Mouse (Mus musculus): Measurements from ENCODE around the gene H2afv. TPM values are rescaled to one million over a fixed set of nuclear protein-coding genes. Genes with fewer than 3 reads are reported as not detected.

The H2afv gene
- polyA plus RNA-seq, 1 experiment from 2014 or later: 1,015 TPM

DNA sequence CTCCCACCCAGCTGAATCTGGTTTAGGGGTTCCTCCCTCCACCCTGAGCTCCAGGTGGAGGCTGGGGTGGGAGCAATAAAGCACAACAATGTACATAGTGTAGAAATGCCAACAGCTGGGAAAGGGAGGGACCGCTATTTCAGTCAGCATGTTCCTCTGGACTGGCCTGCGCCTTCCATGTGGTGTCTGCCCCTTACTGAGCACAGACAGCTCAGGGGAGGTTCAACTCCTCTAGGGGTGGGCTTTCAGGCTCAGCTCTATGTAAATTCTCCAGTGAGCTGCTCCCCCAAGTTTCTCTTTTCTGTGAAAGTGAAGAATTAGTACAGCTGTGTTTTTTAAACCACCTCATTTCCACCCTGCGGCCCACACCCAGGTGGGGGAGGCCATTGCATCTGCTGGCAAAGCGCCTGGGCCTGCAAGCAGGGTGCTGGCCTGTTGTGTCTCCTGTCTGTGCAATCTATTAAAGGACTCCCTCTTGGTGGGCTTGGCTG, 38.6 kb downstream of the H2afv start:
- Histone ChIP-seq H3K9ac (ENCODE audit: low read length) (no peak overlapping the region), H3K4me2 (no peak overlapping the region), H3K27me3 (ENCODE audit: control insufficient read depth, insufficient read depth, low read length) (no peaks in the 10 kb centered on the region), H3K27ac (ENCODE audit: low read depth, low read length) (no peak overlapping the region; the same call in 1 of the 2 replicates), H3K9me3 (ENCODE audit: control insufficient read depth, low read length) (no peaks in the 10 kb centered on the region), H3K4me3 (ENCODE audit: low read depth, low read length) (no peak overlapping the region), H3K4me1 (ENCODE audit: control insufficient read depth, insufficient read depth, low read length) (no peaks in the 10 kb centered on the region), H3K36me3 (ENCODE audit: control insufficient read depth, insufficient read depth, low read length) (peaks cover 36% of the 10 kb centered on the region)
- DNase-seq (ENCODE audit: low spot score, missing footprints) (peak; percentile 47), ATAC-seq (ENCODE audit: low FRiP score) (no peak)
- WGBS: 90% methylated on average over 4 of the region's 4 CpGs

DNA sequence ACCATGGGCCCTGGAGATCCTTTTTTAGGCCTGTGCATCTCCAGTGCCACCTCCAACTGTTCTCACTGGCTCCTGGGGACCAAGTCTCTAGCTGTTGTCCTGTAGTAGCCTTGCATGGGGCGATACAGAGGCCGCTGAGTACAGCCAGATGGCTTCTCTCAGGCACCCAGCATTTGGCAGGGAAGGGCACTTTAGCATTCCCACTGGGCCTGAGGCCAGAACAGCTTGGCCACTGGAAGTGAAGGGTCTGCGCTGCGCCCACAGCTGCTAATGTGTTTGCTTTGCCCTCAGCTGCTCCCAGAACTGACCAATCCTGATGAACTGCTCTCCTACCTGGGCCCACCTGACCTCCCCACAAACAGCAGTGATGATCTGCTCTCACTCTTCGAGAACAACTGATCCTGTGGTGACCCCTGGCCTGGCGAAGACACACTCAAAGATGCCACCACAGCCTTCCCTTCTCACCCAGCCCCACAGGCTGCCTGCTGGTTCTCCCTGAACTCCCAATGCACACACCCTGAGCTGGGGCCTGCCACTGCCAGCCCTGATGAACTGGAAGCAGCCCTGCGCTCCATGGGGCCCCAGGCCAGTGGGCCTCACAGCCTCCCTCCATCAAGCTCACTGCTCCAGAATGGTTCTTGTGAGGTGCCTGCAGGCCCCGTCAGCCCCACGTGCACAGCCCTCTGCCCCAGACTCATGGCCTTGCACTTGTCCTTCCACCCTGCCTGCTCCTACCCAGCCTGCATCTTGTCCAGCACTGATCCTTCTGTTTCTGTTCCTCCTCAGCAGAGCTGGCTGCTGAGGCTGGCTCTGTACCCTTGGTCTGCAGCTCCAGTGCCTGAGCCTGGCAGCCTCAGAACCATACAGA, 39.3 kb downstream of the H2afv start:
- no peaks in the 10 kb centered on the region for H3K4me1 ChIP-seq (ENCODE audit: control insufficient read depth, insufficient read depth, low read length)
- ATAC-seq (ENCODE audit: low FRiP score) (no peak), DNase-seq (ENCODE audit: low spot score, missing footprints) (peak; percentile 60)
- no peak overlapping the region for H3K9ac ChIP-seq (ENCODE audit: low read length)
- H3K9me3 ChIP-seq (ENCODE audit: control insufficient read depth, low read length): no peaks in the 10 kb centered on the region
- no peaks in the 10 kb centered on the region for H3K27me3 ChIP-seq (ENCODE audit: control insufficient read depth, insufficient read depth, low read length)
- H3K4me3 ChIP-seq (ENCODE audit: low read depth, low read length): no peak overlapping the region
- no peak overlapping the region for H3K4me2 ChIP-seq
- H3K36me3 ChIP-seq (ENCODE audit: control insufficient read depth, insufficient read depth, low read length): peaks cover 41% of the 10 kb centered on the region
- 89% methylated on average over 9 of the region's 9 CpGs for WGBS
- no peak overlapping the region for H3K27ac ChIP-seq (ENCODE audit: low read depth, low read length)

DNA sequence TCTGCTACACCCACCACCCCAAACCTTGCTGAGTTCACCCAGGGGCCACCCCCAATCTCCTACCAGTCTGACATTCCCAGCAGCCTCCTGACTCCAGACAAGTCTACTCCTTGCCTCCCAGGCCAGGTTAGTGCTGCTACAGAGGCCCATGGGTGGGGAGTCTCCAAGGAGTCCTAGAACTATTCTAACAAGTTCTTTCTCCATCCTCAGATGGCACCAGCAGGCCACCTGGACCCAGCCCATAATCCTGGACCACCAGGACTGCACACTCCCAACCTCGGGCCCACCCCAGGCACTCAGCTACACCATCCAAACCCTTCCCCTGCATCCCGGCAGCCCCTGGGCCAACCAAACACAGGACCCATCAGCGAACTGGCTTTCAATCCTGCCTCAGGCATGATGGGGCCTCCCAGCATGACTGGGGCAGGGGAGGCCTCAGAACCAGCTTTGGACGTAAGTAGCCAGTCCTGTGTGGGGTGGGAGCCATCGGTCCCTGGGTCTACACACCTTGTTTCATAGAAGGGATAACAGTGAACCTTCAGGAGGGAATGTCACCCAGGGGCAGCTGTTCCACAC, 40.3 kb downstream of the H2afv start:
- H3K36me3 ChIP-seq (ENCODE audit: control insufficient read depth, insufficient read depth, low read length): peaks cover 49% of the 10 kb centered on the region

DNA sequence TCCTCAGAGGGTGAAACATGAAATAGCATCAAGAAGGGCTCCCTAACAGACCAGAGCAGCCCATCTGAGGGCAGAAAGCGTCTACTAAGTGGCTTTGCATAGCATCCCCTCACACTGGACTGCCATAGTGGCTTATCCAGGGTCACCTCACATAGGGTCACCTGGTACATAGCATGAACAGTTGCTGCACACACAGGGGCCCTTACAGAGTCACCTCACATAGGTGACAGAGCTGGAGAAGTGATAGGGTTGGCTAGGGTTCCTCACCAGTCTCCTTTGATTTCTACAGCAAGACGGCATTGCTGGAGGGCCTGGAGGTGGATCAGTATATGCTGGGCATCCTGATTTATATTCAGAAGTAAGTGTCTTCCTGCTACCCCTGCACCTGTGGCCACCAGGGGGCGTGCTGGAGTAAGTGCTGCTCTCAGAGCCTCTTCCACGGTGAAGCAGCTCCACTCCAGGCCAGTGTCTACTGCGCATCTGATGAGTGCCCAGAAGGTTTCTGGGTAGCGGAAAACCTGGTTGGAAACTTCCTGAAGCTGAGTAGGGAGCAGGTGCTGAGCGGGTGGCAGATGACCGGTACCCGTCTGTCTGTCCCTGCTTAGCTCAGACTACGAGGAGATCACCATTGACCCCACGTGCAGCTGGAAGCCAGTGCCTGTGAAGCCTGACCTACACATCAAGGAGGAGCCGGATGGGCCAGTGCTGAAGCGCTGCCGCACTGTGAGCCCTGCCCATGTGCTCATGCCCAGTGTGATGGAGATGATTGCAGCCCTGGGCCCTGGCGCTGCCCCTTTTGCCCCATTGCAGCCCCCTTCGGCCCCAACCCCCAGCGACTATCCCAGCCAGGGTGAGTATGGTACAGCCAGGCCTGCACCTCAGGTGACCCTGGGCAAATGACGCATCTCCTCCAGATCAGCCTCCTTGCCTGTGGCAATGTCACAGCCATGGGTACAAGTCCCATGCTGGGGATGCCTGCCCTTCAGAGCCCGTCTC, 41.4 kb downstream of the H2afv start:
- peak; percentile 89 for DNase-seq (ENCODE audit: low spot score, missing footprints)
- Histone ChIP-seq H3K9me3 (ENCODE audit: control insufficient read depth, low read length) (no peaks in the 10 kb centered on the region), H3K4me2 (no peak overlapping the region), H3K27ac (ENCODE audit: low read depth, low read length) (no peak overlapping the region), H3K9ac (ENCODE audit: low read length) (no peak overlapping the region), H3K4me1 (ENCODE audit: control insufficient read depth, insufficient read depth, low read length) (no peaks in the 10 kb centered on the region), H3K27me3 (ENCODE audit: control insufficient read depth, insufficient read depth, low read length) (no peaks in the 10 kb centered on the region), H3K4me3 (ENCODE audit: low read depth, low read length) (no peak overlapping the region), H3K36me3 (ENCODE audit: control insufficient read depth, insufficient read depth, low read length) (peaks cover 55% of the 10 kb centered on the region)
- 90% methylated on average over 19 of the region's 19 CpGs for WGBS
- peak; percentile 35 for ATAC-seq (ENCODE audit: low FRiP score)

More for the DNA sequence above, 40.3 kb downstream of the H2afv start:
- Histone ChIP-seq H3K9ac (ENCODE audit: low read length) (no peak overlapping the region), H3K9me3 (ENCODE audit: control insufficient read depth, low read length) (no peaks in the 10 kb centered on the region), H3K27me3 (ENCODE audit: control insufficient read depth, insufficient read depth, low read length) (no peaks in the 10 kb centered on the region), H3K27ac (ENCODE audit: low read depth, low read length) (no peak overlapping the region), H3K4me1 (ENCODE audit: control insufficient read depth, insufficient read depth, low read length) (no peaks in the 10 kb centered on the region), H3K4me3 (ENCODE audit: low read depth, low read length) (no peak overlapping the region), H3K4me2 (no peak overlapping the region)
- ATAC-seq (ENCODE audit: low FRiP score) (no peak), DNase-seq (ENCODE audit: low spot score, missing footprints) (peak; percentile 77)
- WGBS: 96% methylated on average over 5 of the region's 5 CpGs

DNA sequence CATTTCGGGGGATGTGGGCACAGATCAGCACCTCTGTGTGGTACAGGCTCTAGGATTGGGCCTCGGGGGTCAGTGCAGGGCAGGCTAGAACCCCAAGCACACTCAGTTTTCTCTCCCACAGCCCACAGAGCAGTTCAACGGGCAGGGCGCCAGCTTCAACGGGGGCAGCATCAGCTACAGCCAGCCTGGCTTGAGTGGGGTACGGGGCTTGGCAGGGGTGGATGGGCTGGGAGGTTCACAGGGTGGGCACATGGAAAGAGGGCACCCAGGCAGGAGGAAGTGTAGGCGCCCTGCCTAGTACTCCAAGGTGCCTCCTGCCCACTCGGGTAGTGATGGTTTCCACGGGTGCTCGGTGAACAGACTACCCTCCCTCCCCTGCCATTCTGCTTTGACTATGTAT, 46.1 kb downstream of the H2afv start:
- no peaks in the 10 kb centered on the region for H3K9me3 ChIP-seq (ENCODE audit: control insufficient read depth, low read length)
- no peak overlapping the region for H3K27ac ChIP-seq (ENCODE audit: low read depth, low read length)
- no peaks in the 10 kb centered on the region for H3K27me3 ChIP-seq (ENCODE audit: control insufficient read depth, insufficient read depth, low read length)
- H3K4me3 ChIP-seq (ENCODE audit: low read depth, low read length): no peak overlapping the region
- no peak overlapping the region for H3K4me2 ChIP-seq
- DNase-seq (ENCODE audit: low spot score, missing footprints): peak; percentile 8
- WGBS: 94% methylated on average over 10 of the region's 10 CpGs
- H3K4me1 ChIP-seq (ENCODE audit: control insufficient read depth, insufficient read depth, low read length): no peaks in the 10 kb centered on the region
- peaks cover 44% of the 10 kb centered on the region for H3K36me3 ChIP-seq (ENCODE audit: control insufficient read depth, insufficient read depth, low read length)
- no peak for ATAC-seq (ENCODE audit: low FRiP score)
- H3K9ac ChIP-seq (ENCODE audit: low read length): no peak overlapping the region

DNA sequence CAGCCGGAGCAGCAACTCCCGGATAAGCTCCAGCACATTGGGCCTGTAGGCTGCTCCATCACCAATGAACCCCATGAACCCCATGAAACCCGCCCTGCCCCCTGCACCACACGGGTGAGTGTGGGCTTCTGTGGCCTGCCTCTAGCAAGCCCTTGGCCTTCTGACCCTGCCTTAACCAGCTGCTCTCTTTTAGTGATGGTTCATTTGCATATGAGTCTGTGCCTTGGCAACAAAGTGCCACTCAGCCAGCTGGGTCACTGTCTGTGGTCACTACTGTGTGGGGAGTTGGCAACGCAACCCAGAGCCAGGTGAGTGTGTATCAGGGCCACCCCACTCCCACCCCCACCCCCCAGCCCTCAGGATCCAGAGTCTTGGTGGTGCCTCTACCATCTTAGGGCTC, 48.7 kb downstream of the H2afv start:
- no peak overlapping the region for H3K27ac ChIP-seq (ENCODE audit: low read depth, low read length)

DNA sequence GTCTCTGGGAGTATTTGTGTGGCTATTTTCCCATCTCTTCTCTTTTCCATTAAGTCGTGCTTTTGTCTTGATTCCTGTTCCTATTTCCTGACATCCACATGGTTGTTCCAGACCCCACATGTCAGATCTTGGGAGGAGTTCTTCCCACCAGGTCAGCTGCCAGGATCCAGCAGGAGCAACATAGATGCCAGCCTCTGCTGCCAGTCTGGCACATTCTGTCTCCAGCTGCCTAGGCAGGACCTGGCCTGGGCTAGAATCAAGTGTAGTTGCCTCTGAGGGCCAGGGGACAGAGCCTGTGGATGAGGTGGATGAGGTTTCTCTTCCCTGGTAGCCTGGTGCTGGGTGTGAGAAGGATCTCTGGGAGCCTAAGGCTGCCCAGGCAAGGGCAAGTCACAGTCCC, 50.4 kb downstream of the H2afv start:
- Histone ChIP-seq H3K36me3 (ENCODE audit: control insufficient read depth, insufficient read depth, low read length) (peaks cover 22% of the 10 kb centered on the region), H3K4me1 (ENCODE audit: control insufficient read depth, insufficient read depth, low read length) (peaks cover 14% of the 10 kb centered on the region), H3K9ac (ENCODE audit: low read length) (no peak overlapping the region), H3K27me3 (ENCODE audit: control insufficient read depth, insufficient read depth, low read length) (no peaks in the 10 kb centered on the region), H3K4me2 (no peak overlapping the region), H3K4me3 (ENCODE audit: low read depth, low read length) (no peak overlapping the region), H3K27ac (ENCODE audit: low read depth, low read length) (no peak overlapping the region), H3K9me3 (ENCODE audit: control insufficient read depth, low read length) (no peaks in the 10 kb centered on the region)
- DNase-seq (ENCODE audit: low spot score, missing footprints) (no peak), ATAC-seq (ENCODE audit: low FRiP score) (no peak)
- WGBS: 91% methylated on average over 1 of the region's 1 CpGs

More for the DNA sequence above, 48.7 kb downstream of the H2afv start:
- no peaks in the 10 kb centered on the region for H3K9me3 ChIP-seq (ENCODE audit: control insufficient read depth, low read length)
- ATAC-seq (ENCODE audit: low FRiP score) (0 out of 2 replicates have a peak, but pooled peaks have one; percentile 26), DNase-seq (ENCODE audit: low spot score, missing footprints) (no peak)
- no peak overlapping the region for H3K4me3 ChIP-seq (ENCODE audit: low read depth, low read length)
- no peak overlapping the region for H3K4me2 ChIP-seq
- H3K36me3 ChIP-seq (ENCODE audit: control insufficient read depth, insufficient read depth, low read length): peaks cover 35% of the 10 kb centered on the region
- no peaks in the 10 kb centered on the region for H3K27me3 ChIP-seq (ENCODE audit: control insufficient read depth, insufficient read depth, low read length)
- no peak overlapping the region for H3K9ac ChIP-seq (ENCODE audit: low read length)
- 86% methylated on average over 5 of the region's 5 CpGs for WGBS
- H3K4me1 ChIP-seq (ENCODE audit: control insufficient read depth, insufficient read depth, low read length): peaks cover 6% of the 10 kb centered on the region

DNA sequence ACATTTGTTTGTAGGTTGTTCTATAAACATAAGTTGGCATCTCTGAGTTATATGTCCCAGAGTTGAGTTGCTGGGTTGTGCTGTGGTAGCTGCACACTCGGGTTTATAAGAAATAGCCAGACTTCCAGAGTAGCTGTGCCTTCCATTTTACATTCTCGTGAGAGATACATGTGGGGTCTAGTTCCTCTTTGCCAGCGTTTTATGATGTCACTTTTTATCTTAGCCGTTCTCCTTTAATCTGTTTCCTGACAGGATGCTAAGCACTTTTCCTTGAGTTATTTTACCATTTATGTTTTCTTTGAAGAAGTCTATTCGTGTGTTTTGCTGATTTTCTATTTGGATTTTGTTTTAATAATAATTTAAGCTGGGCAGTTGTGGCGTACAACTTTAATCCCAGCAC, 51.4 kb downstream of the H2afv start:
- no peak overlapping the region for H3K4me3 ChIP-seq (ENCODE audit: low read depth, low read length)
- WGBS: 91% methylated on average over 6 of the region's 6 CpGs
- H3K36me3 ChIP-seq (ENCODE audit: control insufficient read depth, insufficient read depth, low read length): peaks cover 16% of the 10 kb centered on the region; the same call in 1 of the 2 replicates

More for the DNA sequence above, 51.4 kb downstream of the H2afv start:
- H3K9ac ChIP-seq (ENCODE audit: low read length): no peak overlapping the region
- ATAC-seq (ENCODE audit: low FRiP score) (no peak), DNase-seq (ENCODE audit: low spot score, missing footprints) (no peak)
- H3K4me2 ChIP-seq: no peak overlapping the region
- no peaks in the 10 kb centered on the region for H3K9me3 ChIP-seq (ENCODE audit: control insufficient read depth, low read length)
- no peak overlapping the region for H3K27ac ChIP-seq (ENCODE audit: low read depth, low read length)
- H3K4me1 ChIP-seq (ENCODE audit: control insufficient read depth, insufficient read depth, low read length): peaks cover 14% of the 10 kb centered on the region
- H3K27me3 ChIP-seq (ENCODE audit: control insufficient read depth, insufficient read depth, low read length): no peaks in the 10 kb centered on the region

All from midbrain, embryonic 11.5 days (tissue).